8 mouse cellular contexts compared by ENCODE assay signal in genomic region chr5:134489583-134489982, GRCm38 (mm10). TPM values are rescaled to one million over a fixed set of nuclear protein-coding genes. Genes with fewer than 3 reads are reported as not detected.
DNase-seq lines count a peak whose midpoint lies in the region; ATAC-seq and TF ChIP-seq lines count a peak whose summit lies in the region.

No protein-coding gene starts in this region.

- peak; percentile 76 for DNase-seq in CD4-positive helper T cell, adult 2 months (ENCODE audit: low read depth, low spot score)
- peak; percentile 60 for DNase-seq in brain, adult 2 months (ENCODE audit: low read depth, low spot score)
- DNase-seq in hindlimb bud, embryonic 11.5 days (ENCODE audit: extremely low spot score, low read depth, low spot score): peak; percentile 49
- DNase-seq in midbrain, postnatal 0 days (ENCODE audit: low spot score): peak; percentile 63
- DNase-seq in left cerebral cortex, adult 11 months (ENCODE audit: low spot score): no peak

- H3K4me2 ChIP-seq in heart, embryonic 12.5 days: peak overlapping the region; percentile 5; the same call in 1 of the 2 replicates
- H3K4me2 ChIP-seq in heart, embryonic 11.5 days: no peak overlapping the region
- no peak overlapping the region for H3K4me2 ChIP-seq in midbrain, postnatal 0 days (ENCODE audit: low read depth, low read length, poor library complexity, severe bottlenecking)

- H3K9me3 ChIP-seq in heart, embryonic 12.5 days (replicated peaks): no peaks in the 10 kb centered on the region
- H3K9me3 ChIP-seq in heart, embryonic 11.5 days (replicated peaks; ENCODE audit: control insufficient read depth, low read length): no peaks in the 10 kb centered on the region
- H3K9me3 ChIP-seq in midbrain, postnatal 0 days (ENCODE audit: low read length): no peaks in the 10 kb centered on the region

- no peak overlapping the region for H3K27ac ChIP-seq in heart, embryonic 12.5 days (ENCODE audit: poor library complexity, severe bottlenecking)
- no peak overlapping the region for H3K27ac ChIP-seq in heart, embryonic 11.5 days (ENCODE audit: low read depth, low read length)
- no peak overlapping the region for H3K27ac ChIP-seq in midbrain, postnatal 0 days (ENCODE audit: low read depth, low read length)

- 32% methylated on average over 9 of the region's 9 CpGs for WGBS in heart, embryonic 12.5 days
- 18% methylated on average over 9 of the region's 9 CpGs for WGBS in heart, embryonic 11.5 days (ENCODE audit: insufficient replicate concordance)
- 20% methylated on average over 9 of the region's 9 CpGs for WGBS in midbrain, postnatal 0 days

- H3K36me3 ChIP-seq in heart, embryonic 12.5 days: peaks cover 16% of the 10 kb centered on the region
- H3K36me3 ChIP-seq in heart, embryonic 11.5 days (ENCODE audit: control insufficient read depth, insufficient read depth, low read length): peaks cover 5% of the 10 kb centered on the region
- peaks cover 40% of the 10 kb centered on the region for H3K36me3 ChIP-seq in midbrain, postnatal 0 days (ENCODE audit: insufficient read depth, low read length)

- no peak for ATAC-seq in heart, embryonic 12.5 days (ENCODE audit: insufficient number of reproducible peaks, low FRiP score)
- ATAC-seq in heart, embryonic 11.5 days (replicated peaks; ENCODE audit: insufficient number of reproducible peaks, low FRiP score, low TSS enrichment): no peak
- ATAC-seq in midbrain, postnatal 0 days (ENCODE audit: low FRiP score): no peak
- no peak for ATAC-seq in monocyte, adult 5-6 weeks (replicated peaks; ENCODE audit: insufficient number of reproducible peaks, low FRiP score, low TSS enrichment, poor library complexity, severe bottlenecking)

- peak; percentile 69 for TF ChIP-seq CTCF in midbrain, postnatal 0 days (IDR thresholded peaks at IDR 0.05)

- no peaks in the 10 kb centered on the region for H3K27me3 ChIP-seq in heart, embryonic 12.5 days (replicated peaks)
- H3K27me3 ChIP-seq in heart, embryonic 11.5 days (ENCODE audit: control insufficient read depth, insufficient read depth, low read length): no peaks in the 10 kb centered on the region
- no peaks in the 10 kb centered on the region for H3K27me3 ChIP-seq in midbrain, postnatal 0 days (ENCODE audit: insufficient read depth, low read length)

- peak overlapping the region; percentile 11; the same call in 1 of the 2 replicates for H3K9ac ChIP-seq in heart, embryonic 12.5 days
- no peak overlapping the region for H3K9ac ChIP-seq in heart, embryonic 11.5 days (ENCODE audit: low read depth, low read length)
- no peak overlapping the region for H3K9ac ChIP-seq in midbrain, postnatal 0 days (replicated peaks; ENCODE audit: low read length, poor library complexity, severe bottlenecking)

- no peak overlapping the region for H3K4me3 ChIP-seq in heart, embryonic 12.5 days
- no peak overlapping the region for H3K4me3 ChIP-seq in heart, embryonic 11.5 days (ENCODE audit: low read depth, low read length)
- H3K4me3 ChIP-seq in midbrain, postnatal 0 days (ENCODE audit: low read depth, low read length): no peak overlapping the region

- peaks cover 8% of the 10 kb centered on the region; the same call in 1 of the 2 replicates for H3K4me1 ChIP-seq in heart, embryonic 12.5 days (replicated peaks)
- H3K4me1 ChIP-seq in heart, embryonic 11.5 days (ENCODE audit: control insufficient read depth, insufficient read depth, low read length): peaks cover 2% of the 10 kb centered on the region; the same call in 1 of the 2 replicates
- no peaks in the 10 kb centered on the region for H3K4me1 ChIP-seq in midbrain, postnatal 0 days (ENCODE audit: insufficient read depth, low read length)

RNA-seq across cellular contexts. Expression of gene Gtf2ird1, which starts 33.1 kb away (rescaled TPM):
- polyA plus RNA-seq in heart, embryonic 12.5 days (2016; fragmentation: Nextera tagmentation; extraction: Ambion mirVana): 64.8 and 72.8 TPM in 2 replicates
- polyA plus RNA-seq in heart, embryonic 11.5 days (2014; fragmentation: Nextera tagmentation; extraction: Ambion mirVana): 49.0 and 55.7 TPM in 2 replicates
- total RNA-seq in midbrain, postnatal 0 days (2014; rRNA removed): 53.4 and 69.5 TPM in 2 replicates
- polyA plus RNA-seq in midbrain, postnatal 0 days (2015; fragmentation: Nextera tagmentation; extraction: Ambion mirVana): 50.9 and 54.3 TPM in 2 replicates
- total RNA-seq in monocyte, adult 5-6 weeks (2017): 2.0 to 2.8 TPM (median 2.4 TPM) in 3 replicates
